Mouse (Mus musculus) testis, adult 2 months (tissue): ENCODE results near the gene Prmt8.

Source experiments
- CTCF ChIP-seq: fragments of 200-500 bp; IDR thresholded peaks from 2 replicates; pipeline ENCODE4 v1.5.1; 2012; ENCODE audit warnings: low read depth, mild to moderate bottlenecking, inconsistent platforms, low read length, moderate library complexity; ENCODE audit not compliant: control insufficient read depth, insufficient read depth, insufficient replicate concordance
- POLR2A ChIP-seq: fragments of 200-500 bp; IDR thresholded peaks from 2 replicates; pipeline ENCODE4 v1.6.1; 2012; ENCODE audit warnings: low read depth, mild to moderate bottlenecking, inconsistent platforms, low read length, moderate library complexity; ENCODE audit not compliant: control insufficient read depth

DNA sequence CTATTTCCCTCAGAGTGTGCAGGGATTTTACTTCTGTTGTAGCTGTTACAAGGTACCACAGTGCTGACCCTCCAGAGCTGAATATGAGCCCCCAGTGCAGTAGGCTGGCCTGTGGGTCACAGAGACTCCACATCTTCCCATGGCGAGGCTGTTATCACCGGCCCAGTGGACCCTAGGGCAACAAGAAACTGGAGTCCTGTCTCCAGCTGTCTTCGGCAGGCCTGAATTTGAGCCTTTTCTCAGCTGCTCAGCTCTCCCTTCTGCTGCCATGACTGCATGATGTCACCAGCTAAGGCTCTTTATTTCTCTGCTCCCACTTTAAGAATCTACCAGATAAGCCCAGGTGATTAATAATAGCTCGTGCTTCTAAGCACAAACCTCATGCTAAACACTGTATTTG is 11.0 kb downstream of the Prmt8 start:
- TF ChIP-seq POLR2A, result no peak
- TF ChIP-seq CTCF, result no peak
